Mouse (Mus musculus) brain, embryonic 14.5 days (tissue): ENCODE data around the gene Sh3bgrl3. TPM values are rescaled to one million over a fixed set of nuclear protein-coding genes. Genes with fewer than 3 reads are reported as not detected.

Source experiments
- DNase-seq: peaks from one replicate; pipeline ENCODE4 v3.0.0-alpha.2; 2011; ENCODE audit warnings: low read depth
- CTCF ChIP-seq: fragments of 200-500 bp; IDR thresholded peaks from 2 replicates; pipeline ENCODE4 v1.5.1; 2012; ENCODE audit warnings: inconsistent platforms, mild to moderate bottlenecking, moderate library complexity, borderline replicate concordance; ENCODE audit not compliant: insufficient read depth, insufficient read length; ENCODE audit errors: extremely low read depth
- POLR2A ChIP-seq: fragments of 200-500 bp; IDR thresholded peaks from 2 replicates; pipeline ENCODE4 v1.6.1; 2012; ENCODE audit warnings: mild to moderate bottlenecking, inconsistent platforms, borderline replicate concordance; ENCODE audit not compliant: poor library complexity, insufficient read depth, insufficient read length, severe bottlenecking; ENCODE audit errors: extremely low read depth
- polyA plus RNA-seq: library from polyadenylated mRNA; depleted of rRNA; stranded (reverse); fragments of >200 nt; gene quantifications from 2 replicates; pipeline ENCODE4 v1.2.3, GENCODE M21; 2012; rRNA removed

Gene Sh3bgrl3
- 240 and 300 TPM in 2 replicates for polyA plus RNA-seq

DNA sequence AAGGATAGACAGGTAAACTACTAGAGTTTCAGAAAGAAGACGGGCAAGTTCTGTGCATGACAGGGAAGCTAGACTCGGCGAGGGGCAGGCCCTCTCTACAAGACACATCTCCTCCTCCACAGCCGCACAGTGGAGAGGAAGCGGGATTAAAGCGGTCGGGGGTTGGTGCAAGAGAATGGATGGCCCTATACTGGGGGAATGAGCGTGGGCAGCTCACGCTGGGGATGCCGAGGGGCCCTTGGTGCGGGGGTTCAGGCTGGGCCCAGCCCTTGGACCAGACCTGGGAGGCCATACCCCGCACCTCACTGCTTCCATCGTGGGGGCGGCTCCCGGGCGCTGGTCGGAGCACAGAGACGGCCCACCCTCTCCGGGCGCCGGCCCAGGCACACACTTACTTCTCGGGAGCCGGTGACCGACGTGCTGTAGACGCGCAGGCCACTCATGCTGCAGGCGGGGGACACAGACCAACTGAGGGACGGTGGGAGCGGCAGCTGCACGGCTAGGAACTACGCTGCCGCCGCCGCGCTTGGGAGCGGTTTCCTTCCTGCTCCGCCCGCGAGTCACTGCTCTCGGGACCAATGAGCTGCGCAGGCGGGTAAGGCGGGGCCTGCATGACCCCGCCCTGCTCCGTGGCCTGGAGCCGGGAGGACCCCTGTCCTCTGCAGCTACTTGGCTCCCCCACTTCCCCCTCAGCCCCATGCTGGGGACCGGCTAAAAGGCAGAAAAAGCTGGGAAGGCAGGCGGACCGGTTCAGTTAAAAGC lies at the start of gene Sh3bgrl3:
Sh3bgrl3 (minus strand) TSS at position 569 of the 762 bp plus-strand sequence.
- peak; percentile 95 for DNase-seq
- TF ChIP-seq CTCF (no peak), POLR2A (peak; percentile 39; the same call in 1 of the 2 replicates)

DNA sequence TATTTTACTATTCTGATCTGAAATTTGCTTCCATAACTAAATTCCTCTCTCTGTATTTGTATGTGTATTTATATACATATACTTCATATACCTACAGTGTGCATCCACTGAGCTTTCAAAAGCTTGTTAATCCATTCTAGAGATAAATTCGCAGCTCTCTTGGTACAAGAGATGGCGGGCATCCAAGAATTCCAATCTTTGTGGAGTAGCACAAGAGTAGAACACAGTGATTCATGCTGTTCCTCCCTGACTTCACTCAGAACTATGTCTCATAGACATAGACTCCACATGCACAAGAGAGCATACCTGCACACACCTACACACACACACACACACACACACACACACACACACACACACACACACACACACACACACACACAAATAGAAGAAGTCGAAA lies 43.8 kb upstream of the Sh3bgrl3 start:
- peak; percentile 17 for DNase-seq
- TF ChIP-seq CTCF = no peak

DNA sequence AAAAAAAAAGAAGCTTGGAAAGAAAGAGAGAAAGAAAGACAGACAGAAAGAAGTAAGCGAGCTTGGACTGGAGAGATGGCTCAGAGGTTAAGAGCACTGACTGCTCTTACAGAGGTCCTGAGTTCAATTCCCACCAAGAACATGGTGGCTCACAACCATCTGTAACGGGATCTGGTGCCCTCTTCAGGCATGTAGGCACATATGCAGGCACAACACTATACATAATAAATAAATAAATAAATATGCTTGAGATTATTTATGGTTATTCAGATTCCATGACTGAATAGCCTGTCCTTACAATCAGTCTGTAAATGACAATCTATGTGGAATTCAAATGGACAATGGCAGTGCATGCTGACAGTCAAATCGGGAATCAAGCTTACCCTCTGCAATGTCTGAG lies 38.3 kb upstream of the Sh3bgrl3 start:
- TF ChIP-seq CTCF = no peak
- no peak for TF ChIP-seq POLR2A
- DNase-seq = no peak

DNA sequence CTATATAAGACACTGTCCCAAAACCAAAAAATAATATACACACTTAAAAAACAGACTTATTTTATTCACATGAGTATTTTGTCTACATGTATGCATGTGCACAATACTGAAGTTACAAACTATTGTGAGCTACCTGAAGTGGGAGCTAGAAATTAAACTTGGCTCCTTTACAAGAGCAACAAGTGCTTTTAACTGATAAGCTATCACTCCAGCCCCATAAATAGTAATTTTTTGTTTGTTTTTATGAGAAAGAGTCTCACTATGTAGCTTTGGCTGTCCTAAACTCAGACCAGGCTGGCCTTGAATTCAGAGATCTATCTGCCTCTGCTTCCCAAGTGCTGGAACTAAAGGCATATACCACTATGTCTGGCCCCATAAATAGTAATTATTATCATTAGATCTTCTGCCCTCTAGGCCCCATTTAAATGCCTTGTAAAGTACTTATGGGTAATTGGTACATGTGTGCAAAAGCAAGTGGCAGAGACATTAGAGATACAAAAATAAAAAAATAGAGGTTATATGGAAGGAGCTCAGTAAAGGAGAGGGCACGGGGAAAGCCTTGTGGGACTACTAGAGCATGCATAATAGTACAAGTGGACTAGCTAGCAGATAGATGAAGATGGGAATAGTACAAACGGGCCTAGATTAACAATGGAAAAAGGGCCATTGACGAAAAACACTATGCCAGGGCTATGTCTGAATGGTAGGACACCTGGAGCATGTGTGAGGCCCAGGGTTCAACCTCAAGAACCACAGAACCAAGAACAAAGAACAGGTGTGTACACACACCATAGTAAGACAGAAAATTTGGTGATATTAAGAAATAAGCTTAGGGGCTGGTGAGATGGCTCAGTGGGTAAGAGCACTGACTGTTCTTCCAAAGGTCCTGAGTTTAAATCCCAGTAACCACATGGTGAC lies 37.2 kb upstream of the Sh3bgrl3 start:
- no peak for DNase-seq
- TF ChIP-seq POLR2A = no peak
- TF ChIP-seq CTCF = no peak

DNA sequence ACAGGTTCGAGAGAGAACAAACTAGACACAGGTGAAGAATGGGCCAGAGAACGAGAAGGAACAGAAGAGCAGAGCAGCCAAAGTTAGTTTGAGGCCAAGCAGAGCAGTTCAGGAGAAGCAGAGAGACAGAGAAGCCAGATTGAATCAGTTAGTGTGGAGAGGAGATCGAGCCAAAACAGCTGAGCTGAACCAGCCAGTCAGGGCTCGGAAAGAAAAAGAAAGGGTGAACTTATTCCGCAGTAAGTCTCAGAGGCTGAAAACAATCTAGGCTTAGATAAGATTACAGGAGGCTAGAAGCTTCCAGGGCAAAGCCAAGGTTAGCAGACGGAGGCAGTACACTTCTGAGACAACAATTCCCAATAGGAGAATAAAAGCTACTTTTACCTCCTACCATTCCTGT lies 36.4 kb upstream of the Sh3bgrl3 start:
- DNase-seq = no peak
- no peak for TF ChIP-seq POLR2A
- no peak for TF ChIP-seq CTCF

DNA sequence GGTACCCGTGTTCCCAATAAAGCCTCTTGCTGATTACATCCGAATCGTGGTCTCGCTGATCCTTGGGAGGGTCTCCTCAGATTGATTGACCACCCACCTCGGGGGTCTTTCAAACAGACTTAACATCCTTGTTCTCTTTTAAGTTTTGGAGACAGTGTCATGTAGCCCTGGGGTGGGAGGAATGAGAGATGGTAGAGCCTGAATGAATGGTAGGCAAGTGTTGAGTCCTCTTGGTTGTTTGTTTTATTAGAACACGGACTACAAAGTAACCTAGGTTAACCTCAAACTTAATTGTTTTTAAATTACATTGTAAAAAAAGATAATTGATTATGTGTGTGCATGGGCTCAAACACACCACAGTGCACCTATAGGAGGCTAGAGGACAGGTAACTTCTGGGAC lies 36.0 kb upstream of the Sh3bgrl3 start:
- no peak for DNase-seq
- TF ChIP-seq CTCF (no peak), POLR2A (no peak)

DNA sequence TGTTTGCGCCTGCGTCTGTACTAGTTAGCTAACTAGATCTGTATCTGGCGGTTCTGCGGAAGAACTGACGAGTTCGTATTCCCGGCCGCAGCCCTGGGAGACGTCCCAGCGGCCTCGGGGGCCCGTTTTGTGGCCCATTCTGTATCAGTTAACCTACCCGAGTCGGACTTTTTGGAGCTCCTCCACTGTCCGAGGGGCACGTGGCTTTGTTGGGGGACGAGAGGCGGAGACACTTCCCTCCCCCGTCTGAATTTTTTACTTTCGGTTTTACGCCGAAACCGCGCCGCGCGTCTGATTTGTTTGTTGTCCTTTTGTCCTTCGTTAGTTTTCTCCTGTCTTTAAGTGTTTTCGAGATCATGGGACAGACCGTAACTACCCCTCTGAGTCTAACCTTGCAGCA lies 31.5 kb upstream of the Sh3bgrl3 start:
- DNase-seq = peak; percentile 24

DNA sequence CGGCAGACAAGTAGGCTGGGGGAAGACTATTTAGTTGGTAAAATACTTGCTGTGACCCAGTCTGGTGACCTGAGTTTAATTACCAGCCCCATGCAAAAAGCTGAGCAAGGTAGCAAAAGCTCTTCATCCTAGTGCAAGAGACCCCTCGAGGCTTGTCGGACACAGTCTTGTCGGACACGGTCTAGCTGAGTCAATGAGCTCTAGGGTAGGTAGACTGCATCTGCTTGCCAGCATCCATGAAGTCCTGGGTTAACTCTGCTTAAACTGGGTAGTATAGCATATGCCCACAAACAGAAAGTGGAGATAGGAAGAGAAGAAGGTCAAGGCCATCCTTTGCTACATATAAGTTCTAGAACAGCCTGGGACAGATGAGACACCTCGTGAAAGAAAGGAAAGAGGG lies 30.2 kb upstream of the Sh3bgrl3 start:
- DNase-seq = no peak
- no peak for TF ChIP-seq POLR2A
- no peak for TF ChIP-seq CTCF

DNA sequence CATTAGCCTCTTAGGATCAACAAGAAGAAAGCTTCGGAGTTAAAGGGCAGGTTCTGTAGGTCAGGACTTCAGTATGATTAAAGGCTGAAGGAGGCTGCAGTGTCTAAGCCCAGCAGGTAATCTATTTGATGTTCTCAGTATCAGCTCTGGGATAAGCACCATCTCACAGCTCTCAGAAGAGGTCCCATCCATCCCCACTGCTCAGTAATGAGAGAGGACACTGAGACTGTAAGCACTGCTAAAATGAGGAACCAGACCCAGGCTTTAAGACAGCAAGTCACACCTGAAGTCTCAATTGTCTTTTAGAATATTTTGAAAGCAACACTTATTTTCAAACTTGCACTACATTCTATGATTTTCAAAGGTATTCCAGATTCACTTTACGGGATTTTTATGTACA lies 29.0 kb upstream of the Sh3bgrl3 start:
- peak; percentile 4 for DNase-seq
- no peak for TF ChIP-seq POLR2A
- no peak for TF ChIP-seq CTCF

DNA sequence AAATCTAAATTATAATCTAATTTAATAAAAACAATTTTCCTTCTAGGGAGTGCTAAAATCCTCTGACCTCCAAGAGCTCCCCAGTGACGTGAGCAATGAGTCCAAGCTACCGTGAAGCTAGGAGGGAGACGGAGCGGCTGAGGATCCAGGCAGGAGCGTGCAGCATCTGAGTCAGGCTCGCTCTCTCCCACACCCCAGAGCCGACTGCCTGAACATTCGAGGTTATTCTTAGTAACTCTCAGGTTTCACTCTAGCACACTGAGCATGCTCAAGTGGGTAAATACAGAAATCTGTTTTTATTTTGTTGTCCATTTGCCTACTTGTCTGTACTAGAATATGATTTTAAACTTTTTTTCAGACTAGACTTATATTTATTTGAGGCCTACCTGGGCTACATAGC lies 28.2 kb upstream of the Sh3bgrl3 start:
- TF ChIP-seq POLR2A (no peak), CTCF (no peak)
- DNase-seq = no peak

DNA sequence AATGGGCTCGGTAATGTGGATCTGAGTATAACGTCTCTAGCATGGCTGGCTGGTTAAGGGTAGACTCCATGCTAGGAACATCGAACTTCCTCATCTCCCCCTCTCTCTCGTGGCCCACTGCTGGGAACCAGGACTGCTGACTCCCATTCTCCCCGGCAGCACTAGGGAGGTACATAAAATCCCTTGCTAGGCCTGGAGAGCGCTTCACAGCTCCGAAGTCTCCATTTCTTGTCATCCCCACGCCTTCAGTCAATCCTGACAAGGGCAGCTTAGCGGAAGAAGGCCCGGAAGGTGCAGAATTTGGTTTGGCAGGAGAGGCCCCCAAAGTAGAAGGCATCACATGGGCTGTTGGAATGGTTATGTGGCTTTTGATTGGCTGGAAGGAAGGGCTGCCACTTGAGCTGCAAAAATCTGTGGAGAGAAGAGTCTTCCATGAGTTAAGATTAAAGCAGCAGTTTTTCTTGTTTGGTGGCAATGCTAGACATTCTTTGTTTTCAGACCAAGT lies 27.4 kb upstream of the Sh3bgrl3 start:
- DNase-seq = no peak
- TF ChIP-seq CTCF (no peak), POLR2A (no peak)

DNA sequence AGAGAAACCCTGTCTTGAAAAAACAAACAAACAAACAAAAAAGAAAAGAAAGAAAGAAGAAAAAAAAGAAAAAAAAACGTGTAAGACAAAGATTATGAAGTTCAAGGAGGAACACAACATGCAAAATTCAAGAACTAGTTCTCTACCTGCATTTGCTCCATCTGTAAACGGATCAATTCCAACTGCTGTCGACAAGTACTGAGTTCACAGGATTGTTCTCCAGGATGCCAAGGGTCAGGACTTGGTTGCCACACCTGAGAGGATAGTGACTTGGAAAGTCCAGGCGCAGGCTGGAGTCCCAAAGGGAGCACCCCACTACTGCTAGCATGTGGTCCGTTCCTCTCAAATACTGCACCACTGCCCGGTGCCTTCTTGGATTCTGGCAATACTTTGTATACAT lies 26.9 kb upstream of the Sh3bgrl3 start:
- DNase-seq = no peak
- no peak for TF ChIP-seq POLR2A
- no peak for TF ChIP-seq CTCF

DNA sequence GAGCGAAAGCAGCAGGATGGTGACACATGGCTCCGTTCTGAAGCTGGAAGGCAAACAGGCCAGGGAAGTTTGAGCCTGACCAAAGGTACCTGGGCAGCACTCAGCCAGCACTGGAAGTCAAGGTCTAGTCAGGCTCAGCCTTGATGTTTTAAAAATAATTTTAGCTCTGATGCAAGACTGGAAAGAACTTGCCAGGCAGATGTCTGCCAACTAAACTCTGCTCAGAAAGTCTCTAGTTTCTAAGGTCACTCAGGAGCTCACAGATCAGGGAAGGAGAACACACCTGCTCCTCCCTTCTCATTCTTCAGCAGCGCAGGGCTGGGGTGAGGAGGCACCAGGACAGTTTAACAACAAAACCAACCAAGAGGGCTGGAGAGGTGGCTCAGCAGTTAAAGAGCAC lies 25.8 kb upstream of the Sh3bgrl3 start:
- DNase-seq = no peak
- TF ChIP-seq CTCF (no peak), POLR2A (no peak)
